Mouse (Mus musculus) brain, adult 10 weeks (tissue): Measurements from ENCODE around the gene Ipo4. TPM values are rescaled to one million over a fixed set of nuclear protein-coding genes. Genes with fewer than 3 reads are reported as not detected.

Experiments used
- polyA plus RNA-seq: library from polyadenylated mRNA; stranded (reverse); fragments of 350-450 nt; fragmentation: Illumina TruSeq; extraction: RNeasy Lipid Tissue Mini Kit (QIAGEN cat#74804); gene quantifications from one replicate; pipeline ENCODE4 v1.2.3, GENCODE M21; 2015; ENCODE audit warnings: low read depth, low replicate concordance

The Ipo4 gene
- polyA plus RNA-seq = 62.3 TPM

DNA sequence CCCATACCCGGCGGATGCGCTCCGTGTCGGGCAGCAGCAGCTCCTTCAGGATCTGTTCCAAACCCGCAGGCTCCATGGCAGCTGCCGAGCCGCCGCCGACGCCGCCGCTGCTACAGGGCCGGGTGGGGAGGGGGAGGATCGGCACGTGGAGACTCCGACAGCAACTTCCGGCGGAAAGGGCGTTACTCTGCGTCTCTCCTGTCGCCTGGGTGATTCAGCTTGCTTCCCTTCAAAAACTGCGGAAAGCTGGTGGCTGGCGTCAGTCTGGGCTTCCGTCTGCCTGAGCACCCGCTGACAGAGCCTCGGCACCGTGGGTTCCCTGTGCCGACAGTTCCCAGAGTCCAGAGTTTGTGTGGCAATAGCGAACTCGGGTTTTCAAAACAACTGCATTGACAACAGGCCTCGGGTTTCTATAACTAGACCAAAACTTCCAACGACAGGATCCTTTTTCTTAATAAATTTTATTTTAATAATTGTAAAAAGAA is at the start of gene Ipo4:
Ipo4 (minus strand) TSS at position 435 of the 485 bp plus-strand sequence.

DNA sequence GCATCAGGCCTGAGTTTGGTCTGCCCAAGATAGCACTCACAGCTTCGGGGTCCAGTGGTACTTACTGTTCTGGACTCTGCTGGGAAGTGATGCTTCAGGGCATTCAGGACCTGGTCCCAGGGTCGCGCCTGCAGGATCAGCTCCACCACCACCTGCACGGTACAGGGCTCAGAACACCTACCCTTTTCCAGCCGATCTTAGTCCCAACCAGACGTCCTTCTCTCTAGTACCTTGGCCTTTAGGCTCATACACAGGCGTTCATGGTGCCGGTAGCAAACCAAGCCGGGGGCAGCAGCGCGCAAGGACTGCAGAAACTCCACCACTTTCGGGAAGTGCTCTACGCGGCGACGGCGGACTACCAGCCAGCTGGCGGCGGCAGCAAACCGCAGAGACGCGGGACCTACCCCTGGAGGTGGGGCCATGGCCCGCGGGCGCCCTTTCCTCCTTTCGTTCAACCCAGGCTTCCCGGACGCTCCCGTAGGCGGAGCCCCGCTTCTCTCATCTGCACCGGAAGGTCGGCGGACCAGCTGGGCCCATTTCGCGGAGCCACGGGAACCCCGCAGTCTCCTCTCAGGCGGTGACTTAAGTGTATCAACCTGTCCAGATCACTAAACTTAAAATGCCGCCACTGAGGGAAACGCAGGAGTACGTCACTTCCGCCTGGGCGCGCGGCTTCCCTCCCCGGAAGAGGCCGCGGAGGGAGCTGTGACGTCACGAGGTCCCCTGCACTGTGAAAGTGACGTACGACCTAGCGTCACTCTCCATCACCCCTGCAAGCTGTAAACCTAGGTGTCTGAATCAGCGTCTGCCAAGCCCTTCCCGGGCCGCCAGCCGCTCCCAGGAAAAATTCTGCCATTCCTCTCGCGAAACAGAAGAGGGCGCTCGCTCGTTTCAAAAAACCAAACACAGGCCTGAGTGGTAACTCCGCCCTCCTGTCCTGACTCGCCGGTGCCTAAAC is 45.7 kb upstream of the Ipo4 start, which contains the start of gene Tinf2:
Tinf2 (minus strand) TSS at position 661 of the 958 bp plus-strand sequence.

DNA sequence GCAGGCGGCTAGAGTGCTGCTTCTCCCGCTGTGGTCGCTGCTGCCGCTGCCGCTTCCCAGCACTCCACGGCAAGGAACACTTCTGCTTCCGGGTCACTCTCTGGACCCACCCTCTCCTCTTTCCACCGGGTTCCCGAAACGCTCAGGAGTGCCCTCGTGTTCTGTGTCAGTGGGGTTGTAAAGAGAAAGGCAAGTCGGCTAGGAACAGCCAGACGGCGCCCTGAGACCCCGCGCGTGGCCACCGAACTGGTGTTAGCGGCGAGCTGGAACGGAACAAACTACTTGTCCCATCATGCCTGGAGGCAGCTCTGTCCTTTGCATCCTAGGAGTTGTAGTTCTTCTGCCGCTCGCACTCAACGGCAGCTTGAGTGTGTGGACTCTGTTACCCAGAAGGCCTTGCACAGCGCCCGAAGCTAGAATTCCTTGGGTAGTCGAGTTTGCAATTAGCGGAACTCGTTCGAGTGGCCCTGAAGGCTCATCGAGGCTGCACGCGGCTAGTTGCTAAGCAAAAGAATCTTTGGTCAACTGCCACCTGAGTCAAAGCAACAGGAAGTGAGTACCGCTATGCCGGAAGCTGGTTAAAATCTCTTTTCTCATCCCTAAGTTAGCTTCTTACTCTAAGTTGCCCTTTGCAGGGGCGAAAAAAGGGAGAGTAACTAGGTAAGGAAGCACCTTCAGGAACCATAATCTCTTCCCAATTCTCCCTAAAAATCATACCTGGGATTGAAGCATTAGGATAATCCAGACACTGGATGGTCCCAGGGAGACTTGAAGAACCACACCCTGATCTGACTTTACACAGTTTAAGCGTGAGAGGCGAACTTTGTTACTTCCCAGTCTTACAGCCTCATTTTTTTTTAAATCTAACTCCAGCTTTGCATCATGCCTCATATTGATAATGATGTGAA is 36.3 kb upstream of the Ipo4 start, which contains the start of the genes Gmpr2 and Nedd8:
Gmpr2 (plus strand) TSS at position 109 of the 908 bp plus-strand sequence.
Nedd8 (minus strand) TSS at position 292 of the 908 bp plus-strand sequence.

DNA sequence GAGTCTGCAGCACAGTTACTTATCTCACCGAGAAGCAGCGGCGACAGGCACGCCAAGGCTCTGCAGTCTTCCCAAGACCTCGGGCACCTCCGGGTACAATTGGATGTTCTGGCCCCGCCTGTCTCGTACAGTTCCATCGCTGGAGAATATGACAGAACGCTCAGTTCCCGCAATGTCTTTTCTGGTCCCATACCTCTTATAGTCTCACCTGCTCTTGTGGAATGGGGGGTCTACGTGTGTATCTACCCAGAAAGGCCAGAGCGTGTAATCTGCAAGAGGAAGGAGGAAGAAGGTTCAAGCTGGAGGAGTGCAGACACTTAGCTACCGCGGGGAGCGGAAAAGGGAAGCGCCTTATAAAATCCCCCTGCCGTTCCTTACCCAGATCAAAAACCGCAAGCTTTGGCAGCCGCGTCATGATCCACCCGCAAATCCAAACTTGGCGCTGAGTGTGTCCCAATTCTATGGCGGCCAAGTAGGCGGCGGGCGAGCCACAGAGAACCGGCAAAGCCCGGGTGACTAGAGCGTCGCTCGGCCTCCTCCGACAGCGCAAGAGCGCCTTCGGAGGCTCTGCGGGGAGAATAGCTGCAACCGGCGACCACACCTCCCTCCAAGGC is 24.3 kb upstream of the Ipo4 start, which contains the start of gene Mdp1:
Mdp1 (minus strand) TSS at position 549 of the 614 bp plus-strand sequence.

DNA sequence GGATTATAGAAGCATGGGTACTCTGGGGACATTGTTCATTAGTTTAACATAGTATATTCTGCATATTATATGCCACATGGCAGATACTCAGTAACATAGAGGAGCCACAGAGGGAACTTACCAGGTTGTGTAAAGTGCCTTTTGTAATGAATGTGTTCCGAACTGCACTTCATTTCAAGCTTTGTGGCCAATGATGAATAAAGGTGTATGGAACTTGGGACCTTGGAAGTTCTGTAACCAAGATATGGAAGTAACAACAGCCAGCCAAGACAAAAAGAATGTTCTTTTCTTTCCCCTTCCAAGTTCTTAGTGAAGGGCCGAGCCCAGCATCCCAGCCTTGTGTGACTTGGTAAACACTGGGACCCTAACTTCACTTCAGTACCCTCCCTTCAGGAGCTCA is 14.1 kb upstream of the Ipo4 start, which contains the start of gene Tssk4:
Tssk4 (plus strand) TSS at position 301 of the 400 bp plus-strand sequence.

DNA sequence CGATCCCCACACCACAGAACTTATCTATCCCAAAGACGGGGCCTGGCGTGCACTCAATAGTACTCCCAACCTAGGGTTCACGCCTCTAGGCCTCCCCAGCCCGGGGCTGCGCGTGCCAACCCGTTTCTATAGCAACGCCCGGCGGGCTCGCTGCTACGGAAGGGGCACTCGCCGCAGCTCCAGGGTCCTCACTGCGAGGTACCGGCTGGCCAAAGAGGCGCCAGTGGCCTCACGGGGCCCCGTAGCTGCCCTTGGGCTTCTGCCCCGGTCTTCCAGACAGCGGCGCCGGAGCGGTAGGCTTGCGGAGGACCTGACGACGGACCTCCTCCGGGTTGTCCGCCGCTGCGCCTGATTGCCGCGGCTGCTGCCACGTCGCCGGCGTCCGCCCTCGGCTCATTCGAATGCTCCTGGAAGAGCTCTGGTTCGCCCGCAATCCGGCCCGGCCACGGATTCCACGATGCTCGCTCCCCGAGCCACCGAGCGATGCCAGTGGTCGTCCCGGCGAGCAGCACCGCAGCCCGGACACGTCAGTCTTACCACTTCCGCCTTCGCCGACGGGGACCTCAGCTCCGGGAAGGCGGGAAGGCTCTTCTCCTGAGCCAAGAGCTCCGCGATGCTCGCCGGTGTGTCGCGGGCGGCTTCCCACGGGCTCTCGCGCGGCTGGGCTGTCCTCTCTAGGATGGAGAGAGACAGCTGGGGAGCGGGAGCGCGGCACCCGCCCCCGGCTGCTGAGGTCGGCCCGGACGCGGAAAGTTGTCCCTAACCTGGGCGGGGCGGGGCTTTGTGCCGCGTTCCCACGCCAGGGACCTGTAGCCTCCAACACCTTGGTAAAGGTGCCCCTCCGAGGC is 7.5 kb upstream of the Ipo4 start, which contains the start of gene Tm9sf1:
Tm9sf1 (minus strand) TSS at position 747 of the 848 bp plus-strand sequence.

DNA sequence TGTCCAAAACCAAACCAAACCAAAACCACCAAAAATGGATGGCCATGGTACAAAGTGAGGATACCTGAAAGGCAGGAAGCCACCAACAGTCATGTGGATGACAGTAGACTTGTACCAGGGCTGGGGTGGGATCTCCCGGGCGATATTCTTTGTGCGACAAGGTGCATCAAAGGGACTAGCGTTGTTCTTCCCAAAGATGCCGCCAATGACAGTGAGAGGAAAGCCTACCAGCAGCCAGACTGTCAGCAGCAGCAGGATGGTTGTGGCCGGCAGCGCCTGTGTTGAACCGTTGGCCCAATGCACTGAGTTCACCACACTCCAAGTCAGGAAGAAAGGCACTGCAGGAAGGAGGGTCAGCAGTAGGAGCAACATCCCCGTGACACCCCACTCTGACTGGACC is 2.0 kb upstream of the Ipo4 start, which contains the start of gene Gm49378:
Gm49378 (minus strand) TSS at position 101 of the 400 bp plus-strand sequence.

DNA sequence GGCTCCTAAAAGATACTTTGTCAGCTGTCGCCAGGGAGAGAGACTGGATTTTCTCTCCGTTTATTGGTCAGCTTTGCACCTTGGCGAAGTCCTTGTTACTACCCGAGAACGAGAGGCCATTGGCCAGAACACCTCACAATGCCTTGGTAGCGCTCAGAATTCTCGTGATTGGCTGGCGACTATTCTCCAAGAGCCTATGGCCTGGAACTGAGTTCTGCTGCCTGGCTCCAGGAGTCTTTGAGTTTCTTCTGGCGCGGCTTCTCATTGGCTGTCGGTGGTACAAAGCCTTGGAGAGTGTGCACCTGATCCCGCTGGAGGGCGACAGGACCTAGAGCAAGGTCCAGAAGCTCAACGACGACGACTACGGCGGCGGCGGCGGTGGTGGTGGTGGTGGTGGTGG is 17.9 kb downstream of the Ipo4 start, which contains the start of gene Rec8:
Rec8 (plus strand) TSS at position 216 of the 400 bp plus-strand sequence.

DNA sequence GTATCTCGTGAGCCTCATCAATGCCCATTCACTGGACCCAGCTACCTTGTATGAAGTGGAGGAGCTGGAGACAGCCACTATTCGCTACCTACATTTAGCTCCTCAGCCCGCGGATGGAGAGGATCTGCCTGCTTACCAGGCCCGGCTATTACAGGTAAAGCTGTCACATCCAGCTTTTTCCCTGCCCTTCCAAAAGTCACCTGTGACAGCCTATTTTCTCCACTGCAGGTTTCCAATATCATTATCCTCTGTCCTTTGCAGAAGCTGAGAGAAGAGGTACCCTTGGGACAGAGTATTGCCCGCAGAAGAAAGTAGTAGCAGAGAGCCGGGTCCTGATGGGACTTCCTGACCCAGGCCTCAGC is 32.5 kb downstream of the Ipo4 start, which contains the start of gene Irf9:
Irf9 (plus strand) TSS at position 301 of the 362 bp plus-strand sequence.

DNA sequence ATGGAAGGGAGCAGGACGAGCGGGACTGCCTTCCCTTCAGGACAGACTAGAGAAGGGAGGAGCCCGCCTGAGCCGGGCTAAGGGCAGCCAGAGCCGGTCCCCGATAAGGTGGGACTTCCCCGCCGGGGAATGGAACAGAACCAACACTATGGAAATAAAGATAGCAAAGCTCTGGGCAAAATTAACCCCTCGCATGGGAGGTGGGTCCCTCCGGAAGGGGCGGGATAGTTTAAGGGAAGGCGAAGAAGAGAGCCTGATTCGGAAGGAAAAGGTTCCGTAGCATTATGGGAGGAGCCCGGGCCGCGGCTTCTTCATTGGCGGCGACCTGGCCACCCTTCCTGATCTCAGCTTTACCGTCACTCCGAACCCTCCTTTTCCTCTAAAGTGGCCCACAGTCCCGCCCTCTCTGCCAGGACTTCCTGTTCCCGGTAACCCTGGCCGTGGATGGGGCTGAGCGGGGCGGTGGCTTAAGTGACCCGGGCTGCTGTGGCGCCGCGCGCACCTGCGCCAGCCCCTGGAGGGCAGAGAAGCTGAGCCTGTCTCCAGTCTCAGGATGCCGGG is 44.3 kb downstream of the Ipo4 start, which contains the start of gene Rnf31:
Rnf31 (plus strand) TSS at position 378 of the 561 bp plus-strand sequence.

DNA sequence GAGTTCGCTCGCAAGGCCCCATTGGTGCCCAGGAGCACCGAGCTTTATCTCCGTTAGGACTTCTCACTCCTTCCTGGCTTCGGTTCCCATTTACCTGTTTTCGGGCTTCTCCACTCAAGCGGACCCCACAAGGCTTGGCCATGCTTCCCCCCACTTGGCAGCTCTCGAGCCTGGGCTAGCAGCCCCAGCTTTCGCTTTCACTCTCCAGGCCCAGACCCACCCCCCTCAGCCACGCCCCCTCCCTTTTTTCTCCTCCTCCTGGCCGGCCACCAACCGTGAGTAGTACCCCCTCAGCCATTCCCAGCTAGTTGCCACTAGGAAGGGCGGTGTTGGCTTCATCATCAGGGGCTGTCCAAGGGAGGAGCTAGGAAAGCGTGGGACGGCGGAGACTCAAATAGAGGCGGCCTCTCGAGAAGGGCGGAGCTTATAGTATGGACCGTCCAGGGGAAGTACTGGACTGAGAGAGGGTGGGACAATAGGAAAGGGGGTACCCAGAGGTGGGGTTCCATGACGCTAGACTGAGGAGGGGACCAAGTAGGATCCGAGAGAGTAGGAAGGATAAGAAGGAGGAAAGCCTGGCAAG is 44.9 kb downstream of the Ipo4 start, which contains the start of gene Psme2:
Psme2 (minus strand) TSS at position 366 of the 583 bp plus-strand sequence.

DNA sequence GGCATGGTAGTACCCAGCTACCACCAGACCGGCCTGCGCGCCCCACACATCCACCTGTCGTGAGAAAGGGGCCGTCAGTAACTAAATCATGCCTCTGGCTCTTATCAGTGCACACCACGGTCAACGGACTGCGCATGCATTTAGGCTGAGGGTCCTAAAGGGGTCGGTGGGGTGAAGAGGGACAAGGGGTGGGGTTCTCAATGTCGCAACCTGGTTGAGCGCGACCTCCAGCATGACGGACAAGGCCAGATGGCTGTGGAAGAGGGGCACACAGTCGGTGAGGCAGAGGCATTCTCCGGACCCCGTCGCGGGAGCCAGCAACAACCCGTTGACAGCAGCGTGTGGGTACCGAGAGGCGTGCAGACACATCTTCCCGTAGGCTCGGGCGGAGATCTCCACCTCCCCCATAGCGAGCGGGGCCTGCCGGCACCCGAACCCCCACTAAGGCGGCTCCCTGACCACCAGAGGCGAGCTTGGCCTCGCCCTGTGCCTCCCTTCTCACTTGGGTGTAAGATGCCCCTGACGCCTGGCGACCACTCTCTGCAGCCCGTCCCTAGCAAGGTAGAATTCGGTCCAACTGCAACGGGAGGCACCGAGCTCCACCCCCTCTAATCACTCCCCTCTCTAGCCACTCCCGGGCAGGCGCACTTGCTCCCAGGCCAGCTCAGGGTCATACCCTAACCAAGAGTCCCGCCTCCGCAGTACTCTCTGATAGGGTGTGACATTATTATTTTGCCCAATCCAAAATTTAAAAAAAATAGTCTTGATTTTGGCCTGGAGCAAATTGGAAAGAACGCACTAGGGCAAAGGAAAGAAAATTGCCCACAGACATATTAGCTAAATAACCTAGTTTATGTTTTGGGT is 50.8 kb downstream of the Ipo4 start, which contains the start of gene Emc9:
Emc9 (minus strand) TSS at position 601 of the 864 bp plus-strand sequence.

DNA sequence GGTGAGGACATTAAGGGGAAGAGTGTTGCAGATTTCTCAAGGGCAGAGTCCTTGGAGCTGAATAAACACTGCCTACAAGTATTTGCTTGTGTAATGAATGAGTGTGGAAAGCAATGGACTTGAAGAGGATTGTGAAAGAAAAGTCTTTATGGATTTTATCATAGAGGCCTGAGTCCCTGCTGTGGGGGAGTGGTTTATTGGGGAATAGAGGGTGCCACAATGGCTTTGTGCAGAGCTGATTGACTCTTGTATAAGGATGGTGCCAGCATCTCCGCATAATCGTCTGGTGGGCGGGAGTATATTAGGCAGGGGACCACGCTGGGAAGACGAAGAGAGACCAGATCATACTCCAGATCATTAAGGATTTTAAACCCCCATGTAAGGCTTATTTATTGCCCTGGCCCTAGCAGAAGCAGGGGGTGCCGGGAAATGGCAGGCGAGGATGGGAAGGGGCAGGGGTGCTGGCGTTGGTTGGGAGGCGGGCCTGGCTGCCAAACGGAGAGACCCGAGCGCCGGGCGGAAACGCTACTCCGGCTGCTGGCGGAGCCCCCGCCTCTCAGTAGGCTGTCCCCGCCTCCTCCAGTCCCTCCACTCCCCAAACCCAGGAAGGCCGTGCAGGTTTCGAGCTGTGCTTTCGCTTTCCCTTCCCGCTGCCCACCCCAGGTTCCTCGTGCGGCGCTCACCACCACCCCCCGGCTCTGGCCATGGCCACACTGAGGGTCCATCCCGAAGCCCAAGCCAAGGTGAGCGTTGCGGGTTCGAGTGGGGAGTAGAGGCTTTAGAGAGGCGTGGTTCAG is 57.7 kb downstream of the Ipo4 start, which contains the start of gene Psme1:
Psme1 (plus strand) TSS at position 253 of the 797 bp plus-strand sequence.

